Mouse (Mus musculus) yolk sac, embryonic 10.5 days (tissue): Measurements from ENCODE around the gene Rab21.

Source experiments
- DNase-seq: peaks from one replicate; pipeline ENCODE4 v3.0.0-alpha.2; 2017; ENCODE audit warnings: low spot score

Gene Rab21

GRCm38 (mm10) chr10:115271649-115272048 is 43.7 kb downstream of the Rab21 start:
- no peak for DNase-seq

DNA sequence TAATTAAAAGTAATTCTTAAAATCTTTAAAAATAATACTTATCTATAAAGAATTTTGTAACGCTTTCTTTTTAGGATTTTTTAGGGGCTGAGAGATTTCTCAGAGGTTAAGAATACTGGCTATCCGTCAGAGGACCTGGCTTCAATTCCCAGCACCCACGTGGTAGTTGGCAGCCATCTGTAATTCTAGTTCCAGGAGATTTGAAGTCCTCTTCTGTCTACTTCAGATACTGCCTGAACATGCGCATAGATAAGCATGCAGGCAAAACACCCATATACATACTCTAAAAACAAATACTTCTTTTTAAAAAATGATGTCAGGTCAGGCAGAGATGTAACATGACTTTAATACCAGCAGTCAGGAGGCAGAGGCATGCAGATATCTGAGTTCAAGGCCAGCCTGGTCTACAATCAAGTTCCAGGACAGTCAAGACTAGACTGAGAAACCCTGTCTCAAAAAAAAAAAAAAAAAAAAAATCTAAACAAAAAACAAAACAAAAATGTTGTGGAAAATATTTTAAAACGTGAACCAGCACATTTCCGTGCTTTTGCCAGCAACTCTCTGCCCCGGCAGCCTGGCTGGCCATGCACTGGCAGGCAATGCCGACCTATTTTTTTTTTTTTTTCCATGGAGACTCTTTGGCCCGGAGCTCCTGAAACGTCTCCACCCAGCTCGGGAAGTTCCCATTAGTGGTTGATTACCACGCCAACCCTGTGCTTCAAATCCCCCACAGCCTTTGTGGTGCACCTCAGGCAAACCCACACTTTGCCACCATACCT is 44.6 kb downstream of the Rab21 start:
- no peak for DNase-seq

GRCm38 (mm10) chr10:115262926-115263562 is 52.4 kb downstream of the Rab21 start:
- DNase-seq = no peak

GRCm38 (mm10) chr10:115262261-115262660 is 53.1 kb downstream of the Rab21 start:
- DNase-seq = no peak

- DNase-seq = no peak
Measured at GRCm38 (mm10) chr10:115261428-115261827, 54.0 kb downstream of the Rab21 start.

DNA sequence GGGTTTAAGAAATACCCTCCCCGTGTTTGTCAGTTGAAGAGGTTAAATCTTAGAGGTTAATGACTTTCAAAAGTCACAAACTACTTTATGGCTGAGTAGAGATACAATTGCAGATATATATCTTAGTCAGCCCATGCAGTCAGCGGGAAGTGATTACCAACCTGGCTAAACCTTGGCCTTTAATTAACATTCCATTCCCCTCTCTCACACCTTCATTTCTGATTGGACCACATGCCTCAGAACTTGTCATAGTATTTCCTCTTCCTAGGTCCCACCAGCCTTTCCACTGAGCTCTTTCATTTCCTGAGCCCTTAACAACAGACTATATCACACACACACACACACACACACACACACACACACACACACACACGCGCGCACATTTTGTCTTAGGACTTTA is 59.2 kb downstream of the Rab21 start:
- no peak for DNase-seq

GRCm38 (mm10) chr10:115253521-115253920 is 61.9 kb downstream of the Rab21 start:
- no peak for DNase-seq

GRCm38 (mm10) chr10:115252321-115252757 is 63.1 kb downstream of the Rab21 start:
- peak; percentile 56 for DNase-seq

DNA sequence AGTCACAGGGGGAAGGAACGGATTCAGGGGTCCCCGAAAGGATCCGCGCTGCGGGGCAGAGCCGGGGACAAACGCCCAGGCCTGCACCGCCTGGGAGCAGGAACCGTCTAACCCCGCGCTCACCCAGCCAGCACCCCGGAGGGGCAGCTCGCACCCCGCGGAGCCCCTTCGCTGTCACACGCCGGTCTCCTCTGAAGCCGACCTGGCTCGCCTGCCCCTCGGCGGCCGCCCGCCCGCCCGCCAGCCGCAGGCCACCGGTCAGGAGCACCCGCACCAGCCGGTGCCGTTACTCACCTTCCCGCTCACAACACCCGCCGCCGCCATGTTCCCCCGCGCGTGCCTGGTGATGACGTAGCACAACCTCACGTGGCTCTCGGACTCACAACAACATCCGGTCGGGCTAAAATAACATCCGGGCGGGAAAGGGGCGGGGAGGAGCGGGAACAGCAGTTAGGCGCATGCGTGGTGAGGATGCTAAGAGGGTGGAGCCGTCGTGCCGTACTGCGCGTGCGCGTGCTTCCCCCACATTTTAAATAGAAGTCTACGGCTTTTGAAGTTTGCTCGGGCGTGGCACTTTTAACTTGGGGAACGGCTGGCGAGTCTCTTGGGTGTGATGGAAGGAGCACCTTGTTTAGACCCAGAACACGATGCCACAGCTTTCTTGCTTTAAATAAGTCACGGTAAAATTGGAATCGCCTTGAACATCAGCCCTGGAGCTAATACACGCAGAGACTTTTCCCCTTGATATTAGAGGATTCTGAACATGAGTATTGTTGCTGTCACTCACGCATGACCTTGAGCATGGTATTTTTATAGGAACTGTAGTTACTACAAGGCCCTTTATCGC is 64.1 kb downstream of the Rab21 start, which contains the start of gene Tbc1d15:
Gene Tbc1d15 (minus strand): TSS at position 380 of the 847 bp plus-strand sequence.
- DNase-seq = peak; percentile 99

DNA sequence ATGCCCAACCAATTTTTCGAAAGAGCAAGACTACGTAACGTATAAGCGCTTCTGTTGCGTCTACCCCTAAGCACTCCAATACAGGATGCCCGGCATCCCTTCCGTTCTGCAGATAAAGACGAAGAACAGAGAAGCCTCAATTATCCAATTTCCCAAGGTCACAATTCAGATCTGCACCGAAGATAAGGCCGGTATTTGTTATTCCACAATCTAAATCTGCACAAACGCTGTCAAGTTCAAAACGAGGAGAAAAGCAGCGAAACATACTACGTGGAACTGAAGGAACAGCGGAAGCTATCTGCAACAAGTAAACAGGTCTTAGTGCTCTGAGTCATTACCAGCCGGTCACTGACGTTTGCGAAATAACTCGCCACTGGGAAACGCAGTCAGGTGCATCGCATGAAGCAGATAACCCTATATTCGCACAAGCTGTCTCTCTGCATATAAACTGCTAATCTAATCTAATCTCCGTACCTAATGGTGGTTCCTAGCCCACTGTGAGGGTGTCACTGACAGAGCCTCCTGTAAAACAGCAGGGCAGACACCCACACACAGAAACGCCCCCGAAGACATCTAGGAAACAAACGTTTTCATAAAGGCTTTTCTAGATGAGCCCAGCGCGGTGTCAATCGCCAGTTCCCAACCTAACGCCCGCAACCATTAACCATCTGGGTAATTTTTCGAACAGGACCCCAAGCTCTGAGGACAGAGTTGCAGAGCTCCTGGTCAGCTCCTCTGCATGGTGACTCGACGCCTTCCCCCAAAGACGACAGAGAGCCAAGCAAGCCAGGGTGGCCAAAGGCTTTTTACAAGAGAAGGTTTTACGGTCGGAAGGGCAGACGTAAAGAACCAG is 64.9 kb downstream of the Rab21 start:
- DNase-seq = peak; percentile 67

DNA sequence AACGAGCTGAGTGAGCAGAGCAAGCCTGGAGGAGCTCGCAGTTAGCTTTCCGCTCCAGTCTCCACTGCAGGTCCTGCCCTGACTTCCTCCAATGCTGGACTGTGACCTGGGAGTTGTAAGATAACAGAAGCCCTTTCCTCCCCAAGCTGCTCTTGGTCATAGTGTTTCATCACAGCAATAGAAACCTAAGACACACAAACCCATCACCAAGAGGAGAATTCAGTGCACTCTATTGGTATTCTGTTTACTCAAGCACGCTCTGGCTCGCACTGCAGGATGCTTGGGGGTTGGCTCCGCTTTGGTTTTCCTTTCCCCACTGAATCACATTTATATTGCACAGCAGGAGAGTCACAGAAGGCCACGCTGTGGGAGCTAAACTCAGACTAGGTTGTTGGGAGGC is 67.4 kb downstream of the Rab21 start:
- DNase-seq = peak; percentile 74

- DNase-seq = no peak
Measured at GRCm38 (mm10) chr10:115245488-115245887, 69.9 kb downstream of the Rab21 start.

DNA sequence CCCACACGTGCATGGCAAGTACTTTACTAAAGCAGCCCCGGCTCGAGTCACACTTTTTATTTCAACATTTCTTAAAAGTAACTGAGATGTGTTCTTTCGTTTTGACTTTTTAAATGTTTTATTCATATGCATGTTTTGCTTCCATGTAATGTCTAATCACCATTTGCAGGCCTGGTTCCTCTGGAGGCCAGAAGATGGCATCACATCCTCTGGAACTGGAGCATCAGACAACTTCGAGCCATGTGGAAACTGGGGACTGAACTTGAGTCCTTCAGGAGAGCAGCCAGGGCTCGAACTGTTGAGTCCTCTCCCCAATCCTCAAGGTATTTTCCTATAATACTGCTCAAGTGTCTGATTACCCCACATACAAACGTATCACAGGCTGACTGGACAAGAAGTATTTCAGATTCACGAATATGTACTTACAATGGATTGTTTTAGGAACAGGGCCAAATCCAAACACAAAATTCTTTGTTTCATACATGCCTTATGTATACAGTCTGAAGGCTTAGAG is 74.3 kb downstream of the Rab21 start:
- DNase-seq = no peak

- peak; percentile 32 for DNase-seq
Measured at GRCm38 (mm10) chr10:115237931-115238330, 77.5 kb downstream of the Rab21 start.
